Mouse (Mus musculus) forebrain, embryonic 12.5 days (tissue): ENCODE measurements at regions not wholly inside any gene's neighbourhood (a gene's known extent, or its start where the extent isn't known, plus 50 kb on each side); places are given as distances from the start of the nearest gene placed in this dataset.

Experiments used
- ATAC-seq: fragments of 200-750 bp; cut with Nextera tagmentation; 2 replicates; pipeline ENCODE4 v1.8.0; 2017; ENCODE audit warnings: moderate TSS enrichment; ENCODE audit not compliant: low FRiP score
- H3K27ac ChIP-seq: fragments of 300-500 bp; sonication (generic); 2 replicates; pipeline ENCODE4 v1.5.1; 2016; ENCODE audit warnings: mild to moderate bottlenecking
- H3K27me3 ChIP-seq: fragments of 300-500 bp; sonication (generic); 2 replicates; pipeline ENCODE4 v1.6.1; 2016; ENCODE audit warnings: mild to moderate bottlenecking
- H3K36me3 ChIP-seq: fragments of 300-500 bp; sonication (generic); replicated peaks from 2 replicates; pipeline ENCODE4 v1.6.1; 2016; ENCODE audit warnings: mild to moderate bottlenecking
- H3K4me1 ChIP-seq: fragments of 300-500 bp; sonication (generic); 2 replicates; pipeline ENCODE4 v1.6.1; 2016
- H3K4me2 ChIP-seq: fragments of 300-500 bp; sonication (generic); 2 replicates; pipeline ENCODE4 v1.6.1; 2016; ENCODE audit warnings: mild to moderate bottlenecking, moderate library complexity
- H3K4me3 ChIP-seq: fragments of 300-500 bp; sonication (generic); replicated peaks from 2 replicates; pipeline ENCODE4 v1.5.1; 2016; ENCODE audit warnings: mild to moderate bottlenecking
- H3K9ac ChIP-seq: fragments of 300-500 bp; sonication (generic); 2 replicates; pipeline ENCODE4 v1.6.1; 2016; ENCODE audit warnings: mild to moderate bottlenecking
- H3K9me3 ChIP-seq: fragments of 300-500 bp; sonication (generic); 2 replicates; pipeline ENCODE4 v1.6.1; 2016
- WGBS: fragments of 180-500 bp; shearing (Covaris S2); methylation state at CpG from one replicate; pipeline ENCODE4 v1.1.7; 2016; 5-methylcytosine and 5-hydroxymethylcytosine counted together

DNA sequence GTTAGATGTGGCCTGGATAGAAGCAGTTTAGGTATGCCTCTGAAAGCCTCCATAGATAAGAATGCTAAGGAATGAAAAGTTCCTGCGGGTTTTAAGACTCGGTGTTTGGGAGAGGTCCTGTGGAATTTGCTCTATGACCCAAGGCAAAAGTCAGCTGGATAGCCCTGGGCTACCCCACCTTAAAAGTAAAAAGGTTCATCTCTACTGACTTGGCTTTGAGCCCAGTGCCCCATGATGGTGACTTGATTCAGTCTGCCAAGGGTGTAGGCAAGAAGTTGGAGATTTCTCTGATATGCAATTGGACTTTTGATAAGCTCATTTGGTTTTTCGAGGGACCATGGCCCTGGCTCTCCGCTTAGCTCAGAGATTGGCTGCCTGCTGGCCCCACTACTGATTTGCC, 78.8 kb upstream of the Herc3 start:
- Histone ChIP-seq H3K4me1 (no peaks in the 10 kb centered on the region), H3K4me2 (no peak overlapping the region), H3K9ac (no peak overlapping the region), H3K27me3 (no peaks in the 10 kb centered on the region), H3K36me3 (no peaks in the 10 kb centered on the region), H3K9me3 (no peaks in the 10 kb centered on the region), H3K4me3 (no peak overlapping the region), H3K27ac (no peak overlapping the region)
- 92% methylated on average over 4 of the region's 4 CpGs for WGBS
- no peak for ATAC-seq

DNA sequence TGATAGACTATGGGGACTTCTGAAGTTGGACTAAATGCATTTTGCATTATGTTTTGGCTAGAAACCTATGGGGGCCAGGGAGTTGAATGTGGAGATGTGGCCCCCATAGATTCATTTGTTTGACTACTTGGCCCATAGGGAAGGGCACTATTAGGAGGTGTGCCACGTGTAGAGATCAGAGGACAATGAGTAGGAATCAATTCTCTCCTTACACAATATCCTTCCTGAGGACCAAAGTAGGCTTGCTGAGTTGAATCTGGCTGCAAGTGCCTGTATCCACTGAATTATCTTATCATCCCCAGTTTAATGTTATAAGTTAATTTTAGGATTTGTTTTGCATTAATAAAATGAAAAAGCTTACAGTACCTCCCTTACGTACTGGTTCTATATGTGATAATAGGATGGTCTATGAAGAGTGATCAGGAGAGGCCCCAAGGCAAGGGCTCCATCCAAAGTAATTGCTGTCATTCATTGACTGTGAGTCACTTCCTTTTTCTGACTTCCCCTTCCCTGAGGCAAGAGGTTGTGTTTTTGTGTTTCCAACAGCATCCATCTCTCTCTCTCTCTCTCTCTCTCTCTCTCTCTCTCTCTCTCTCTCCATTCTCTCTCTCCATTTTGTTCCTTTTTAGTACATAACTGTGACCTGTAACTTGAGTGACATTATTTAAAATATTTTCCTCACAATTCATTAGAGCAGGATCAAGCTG, 74.8 kb upstream of the Herc3 start:
- Histone ChIP-seq H3K4me2 (no peak overlapping the region), H3K36me3 (no peaks in the 10 kb centered on the region), H3K9me3 (no peaks in the 10 kb centered on the region), H3K4me1 (no peaks in the 10 kb centered on the region), H3K9ac (no peak overlapping the region), H3K27ac (no peak overlapping the region), H3K27me3 (no peaks in the 10 kb centered on the region), H3K4me3 (no peak overlapping the region)
- WGBS = 74% methylated on average over 2 of the region's 2 CpGs
- no peak for ATAC-seq

DNA sequence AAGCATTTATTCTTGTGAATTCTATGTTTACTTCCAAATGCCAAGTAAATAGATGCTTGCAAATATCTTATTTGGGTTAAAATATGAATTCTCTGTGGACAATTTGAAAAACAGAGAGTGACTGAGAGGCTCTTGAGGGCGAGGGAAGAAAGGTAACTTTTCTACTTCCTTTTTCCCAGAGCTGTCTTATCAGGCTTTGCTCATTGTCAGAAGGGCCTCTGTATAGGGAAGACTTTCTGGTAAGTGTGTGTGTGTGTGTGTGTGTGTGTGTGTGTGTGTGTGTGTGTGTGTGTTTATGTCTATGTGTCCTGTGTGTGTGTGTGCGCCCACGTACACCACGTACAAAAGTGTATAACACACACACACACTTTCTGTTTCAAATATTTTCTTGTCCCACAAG, 73.9 kb upstream of the Herc3 start:
- WGBS = 85% methylated on average over 4 of the region's 4 CpGs
- no peaks in the 10 kb centered on the region for H3K9me3 ChIP-seq
- ATAC-seq = no peak
- H3K27me3 ChIP-seq = no peaks in the 10 kb centered on the region
- no peak overlapping the region for H3K27ac ChIP-seq
- H3K4me3 ChIP-seq = no peak overlapping the region
- H3K36me3 ChIP-seq = no peaks in the 10 kb centered on the region
- H3K9ac ChIP-seq = no peak overlapping the region
- H3K4me1 ChIP-seq = no peaks in the 10 kb centered on the region
- H3K4me2 ChIP-seq = no peak overlapping the region

DNA sequence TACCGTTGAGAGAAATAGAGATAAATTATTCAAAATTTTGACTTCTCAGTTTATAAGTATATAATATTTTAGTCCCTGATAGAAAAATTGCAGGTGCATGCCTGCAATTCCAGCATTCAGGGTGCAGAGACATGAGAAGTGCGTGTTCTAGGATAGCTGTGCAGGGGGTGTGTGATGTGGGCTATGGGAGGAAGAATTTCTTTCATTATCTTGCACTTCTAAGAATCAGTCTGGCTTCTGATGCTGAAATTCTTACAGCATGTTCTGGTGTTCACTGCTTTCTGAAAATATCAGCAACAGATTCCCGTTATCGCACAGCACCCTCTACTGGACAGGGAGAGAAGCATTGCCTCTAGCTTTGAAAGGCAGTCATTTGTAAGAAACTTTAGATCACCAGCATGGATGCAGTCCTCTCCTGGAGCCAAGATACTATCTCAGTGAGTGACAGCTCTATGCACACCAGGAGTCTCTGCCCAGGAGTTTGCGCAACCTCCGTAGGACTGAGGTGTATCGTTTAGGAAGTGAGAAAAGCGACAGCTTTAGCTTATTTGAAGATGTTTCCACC, 60.5 kb upstream of the Herc3 start:
- no peak overlapping the region for H3K4me3 ChIP-seq
- no peaks in the 10 kb centered on the region for H3K4me1 ChIP-seq
- no peak overlapping the region for H3K4me2 ChIP-seq
- no peaks in the 10 kb centered on the region for H3K36me3 ChIP-seq
- no peak overlapping the region for H3K27ac ChIP-seq
- no peaks in the 10 kb centered on the region for H3K9me3 ChIP-seq
- ATAC-seq = peak; percentile 64; the same call in 1 of the 2 replicates
- H3K9ac ChIP-seq = no peak overlapping the region
- WGBS = 25% methylated on average over 8 of the region's 8 CpGs
- H3K27me3 ChIP-seq = no peaks in the 10 kb centered on the region

DNA sequence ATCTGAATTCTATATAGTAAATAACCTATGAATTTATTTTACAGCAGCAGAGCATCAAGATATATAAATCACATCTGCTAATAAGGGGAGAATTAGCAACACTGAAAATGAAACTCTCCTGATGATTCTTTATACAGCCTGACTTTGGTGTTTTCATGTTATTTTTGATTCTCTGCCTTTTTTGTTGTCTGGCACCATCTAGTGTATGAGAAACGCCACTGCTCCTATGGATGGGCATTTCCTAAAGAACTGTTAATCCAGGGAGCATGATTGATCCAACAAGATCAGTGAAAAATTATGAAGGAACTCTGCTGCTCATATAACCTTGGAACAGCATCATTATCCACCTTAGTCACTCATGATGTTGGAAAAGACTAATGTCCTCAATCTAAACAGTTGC, 59.3 kb upstream of the Herc3 start:
- WGBS = 2% methylated on average over 1 of the region's 1 CpGs
- H3K27me3 ChIP-seq = no peaks in the 10 kb centered on the region
- H3K4me1 ChIP-seq = no peaks in the 10 kb centered on the region
- H3K36me3 ChIP-seq = no peaks in the 10 kb centered on the region
- H3K4me2 ChIP-seq = no peak overlapping the region
- no peak overlapping the region for H3K9ac ChIP-seq
- no peak for ATAC-seq
- no peak overlapping the region for H3K27ac ChIP-seq
- H3K4me3 ChIP-seq = no peak overlapping the region
- H3K9me3 ChIP-seq = no peaks in the 10 kb centered on the region
